Mouse (Mus musculus): ENCODE data around the gene Arid2.
"Not testable (repeated sequence)": the region's sequence is repeated elsewhere in the genome, so short reads cannot be mapped to it uniquely, and the experiment has no call there.

Arid2 gene

GRCm38 (mm10) chr15:96286015-96286934 lies 1.0 kb upstream of the Arid2 start:
- DNase-seq (ENCODE audit: low read depth, low spot score): peak; percentile 76

GRCm38 (mm10) chr15:96286935-96287292 lies 404 bp upstream of the Arid2 start:
- DNase-seq (ENCODE audit: low read depth, low spot score): no peak

GRCm38 (mm10) chr15:96287976-96288835 lies 888 bp downstream of the Arid2 start:
- peak; percentile 51 for DNase-seq (ENCODE audit: low read depth, low spot score)

- no peak for DNase-seq (ENCODE audit: low read depth, low spot score)
These were observed 1.6 kb downstream of the Arid2 start for GRCm38 (mm10) chr15:96288836-96289390.

- no peak for DNase-seq (ENCODE audit: low read depth, low spot score)
These were observed 2.7 kb downstream of the Arid2 start for GRCm38 (mm10) chr15:96290001-96290400.

- DNase-seq (ENCODE audit: low read depth, low spot score): no peak
These were observed 6.1 kb downstream of the Arid2 start for GRCm38 (mm10) chr15:96293444-96293843.

GRCm38 (mm10) chr15:96297078-96297590 lies 9.8 kb downstream of the Arid2 start:
- DNase-seq (ENCODE audit: low read depth, low spot score): no peak

GRCm38 (mm10) chr15:96297623-96298188 lies 10.4 kb downstream of the Arid2 start:
- DNase-seq (ENCODE audit: low read depth, low spot score): no peak

GRCm38 (mm10) chr15:96309310-96309709 lies 22.0 kb downstream of the Arid2 start:
- DNase-seq (ENCODE audit: low read depth, low spot score): no peak

- DNase-seq (ENCODE audit: low read depth, low spot score): no peak
These were observed 25.6 kb downstream of the Arid2 start for GRCm38 (mm10) chr15:96312902-96313301.

- DNase-seq (ENCODE audit: low read depth, low spot score): no peak
These were observed 28.3 kb downstream of the Arid2 start for GRCm38 (mm10) chr15:96315664-96316063.

- DNase-seq (ENCODE audit: low read depth, low spot score): no peak
These were observed 32.0 kb downstream of the Arid2 start for GRCm38 (mm10) chr15:96319335-96319734.

GRCm38 (mm10) chr15:96325726-96326328 lies 38.5 kb downstream of the Arid2 start:
- DNase-seq (ENCODE audit: low read depth, low spot score): no peak

GRCm38 (mm10) chr15:96328722-96329121 lies 41.4 kb downstream of the Arid2 start:
- DNase-seq (ENCODE audit: low read depth, low spot score): not testable (repeated sequence)

- no peak for DNase-seq (ENCODE audit: low read depth, low spot score)
These were observed 43.2 kb downstream of the Arid2 start for GRCm38 (mm10) chr15:96330536-96330935.

- DNase-seq (ENCODE audit: low read depth, low spot score): no peak
These were observed 45.3 kb downstream of the Arid2 start for GRCm38 (mm10) chr15:96332468-96333213.

GRCm38 (mm10) chr15:96333350-96333749 lies 46.0 kb downstream of the Arid2 start:
- no peak for DNase-seq (ENCODE audit: low read depth, low spot score)

GRCm38 (mm10) chr15:96340924-96341323 lies 53.6 kb downstream of the Arid2 start:
- no peak for DNase-seq (ENCODE audit: low read depth, low spot score)

GRCm38 (mm10) chr15:96342097-96342496 lies 54.8 kb downstream of the Arid2 start:
- no peak for DNase-seq (ENCODE audit: low read depth, low spot score)

- peak; percentile 52 for DNase-seq (ENCODE audit: low read depth, low spot score)
These were observed 55.6 kb downstream of the Arid2 start for GRCm38 (mm10) chr15:96342871-96343270.

Measured in c-Kit-negative CD71-positive TER-119-positive erythroid progenitor cells, embryonic 14.5 days (primary cell).